Mouse (Mus musculus) heart, postnatal 0 days (tissue): Measurements from ENCODE around the gene Slc25a42.

Experiments
- CTCF ChIP-seq: IDR thresholded peaks from 2 replicates; pipeline ENCODE4 v1.5.1; 2016; ENCODE audit warnings: antibody characterized with exemption, control low read depth, low read depth
- EP300 ChIP-seq: IDR thresholded peaks from 2 replicates; pipeline ENCODE4 v1.6.1; 2016; ENCODE audit warnings: antibody characterized with exemption, low read depth

DNA sequence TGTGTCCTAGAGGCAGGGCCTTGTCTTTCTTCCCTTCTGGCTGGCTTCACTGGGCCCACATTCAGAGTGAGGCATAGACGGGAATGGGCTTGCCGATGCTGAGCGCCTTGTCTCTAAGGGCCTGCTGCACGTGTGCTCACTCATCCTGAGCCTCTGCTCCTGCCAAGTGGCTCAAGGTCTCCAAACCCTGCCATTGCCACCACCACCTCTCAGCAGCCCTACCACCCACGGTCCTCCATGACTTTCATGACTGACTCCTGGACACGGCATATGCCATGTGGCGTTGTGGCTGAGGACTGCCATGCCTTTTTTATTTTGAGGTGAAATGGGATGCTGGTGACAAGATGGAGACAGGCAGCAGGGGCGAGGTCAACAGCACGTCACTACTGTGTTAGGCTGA is 18.7 kb upstream of the Slc25a42 start:
- TF ChIP-seq CTCF (no peak), EP300 (no peak)
